Mouse (Mus musculus): Measurements from ENCODE around the gene Surf1. TPM values are rescaled to one million over a fixed set of nuclear protein-coding genes. Genes with fewer than 3 reads are reported as not detected.
"Not testable (repeated sequence)": the region's sequence is repeated elsewhere in the genome, so short reads cannot be mapped to it uniquely, and the experiment has no call there.

The Surf1 gene
- total RNA-seq, 2 experiments from 2014 or later, result 91.6 to 94.9 TPM

- DNase-seq (ENCODE audit: extremely low spot score in 1 of 2, low spot score in 1 of 2), result no peak
Observed at GRCm38 (mm10) chr2:26901834-26902400, 14.4 kb downstream of the Surf1 start.

DNA sequence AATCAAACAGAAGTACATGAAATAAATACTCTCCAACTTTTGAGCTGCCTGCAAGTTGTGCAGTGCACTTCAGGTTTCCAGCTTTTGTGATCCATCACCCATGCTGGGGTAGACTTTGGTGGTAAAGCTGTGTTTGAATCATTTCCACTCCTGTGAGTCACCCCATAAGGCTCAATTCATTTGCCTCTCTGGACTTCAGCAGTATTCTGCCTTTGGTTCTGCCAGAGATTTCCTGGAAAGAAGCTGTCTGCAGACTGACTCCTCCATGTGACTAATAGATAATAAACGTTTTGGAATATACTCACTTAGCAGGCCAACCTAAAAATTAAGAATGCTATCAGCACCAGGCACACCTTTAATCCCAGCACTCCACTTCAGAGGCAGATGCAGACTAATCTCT lies 15.6 kb downstream of the Surf1 start:
- DNase-seq (ENCODE audit: extremely low spot score in 1 of 2, low spot score in 1 of 2), result no peak

GRCm38 (mm10) chr2:26895898-26896297 lies 20.4 kb downstream of the Surf1 start:
- DNase-seq (ENCODE audit: extremely low spot score in 1 of 2, low spot score in 1 of 2), result no peak

GRCm38 (mm10) chr2:26886170-26886569 lies 30.2 kb downstream of the Surf1 start:
- DNase-seq (ENCODE audit: extremely low spot score in 1 of 2, low spot score in 1 of 2), result not testable (repeated sequence)

DNA sequence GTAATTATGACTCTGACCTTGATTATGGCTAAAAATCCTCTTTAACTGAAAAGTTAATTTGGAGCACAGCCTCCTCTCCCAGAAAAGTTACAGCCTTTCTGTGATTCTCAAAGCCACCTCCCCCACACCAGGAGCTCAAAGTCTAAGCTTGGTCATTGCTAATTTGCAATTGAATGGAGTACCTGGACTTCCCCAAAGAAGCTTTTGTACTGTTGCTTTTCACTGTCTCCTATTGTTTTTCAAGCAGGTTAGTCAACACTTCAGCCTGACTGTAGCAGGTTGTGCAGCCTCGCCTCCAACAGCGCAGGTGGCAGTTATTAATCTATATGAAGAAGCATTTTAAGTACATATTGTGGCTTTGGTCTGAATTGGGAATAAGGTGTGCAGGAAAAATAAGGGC lies 30.8 kb downstream of the Surf1 start:
- DNase-seq (ENCODE audit: extremely low spot score in 1 of 2, low spot score in 1 of 2), result not testable (repeated sequence)

DNA sequence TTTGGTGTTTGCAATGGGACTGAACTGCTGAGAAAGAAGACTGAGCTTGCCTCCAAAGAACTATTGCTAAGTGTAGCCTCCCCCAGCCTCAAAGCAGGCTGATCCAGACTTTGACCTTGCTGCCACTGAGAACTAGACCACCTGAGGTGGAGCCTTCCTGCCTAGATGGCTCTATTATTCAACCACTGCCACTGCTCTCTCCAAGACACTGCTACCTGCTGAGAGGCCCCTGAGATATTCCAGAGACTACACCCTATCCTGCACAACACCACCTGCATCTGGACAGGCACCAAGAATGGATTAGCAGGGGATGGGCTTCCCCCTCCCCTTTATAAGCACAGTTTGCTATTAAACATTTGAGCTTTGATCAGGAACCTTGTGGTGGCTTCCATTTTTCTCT lies 37.8 kb downstream of the Surf1 start:
- DNase-seq (ENCODE audit: extremely low spot score in 1 of 2, low spot score in 1 of 2), result no peak

DNA sequence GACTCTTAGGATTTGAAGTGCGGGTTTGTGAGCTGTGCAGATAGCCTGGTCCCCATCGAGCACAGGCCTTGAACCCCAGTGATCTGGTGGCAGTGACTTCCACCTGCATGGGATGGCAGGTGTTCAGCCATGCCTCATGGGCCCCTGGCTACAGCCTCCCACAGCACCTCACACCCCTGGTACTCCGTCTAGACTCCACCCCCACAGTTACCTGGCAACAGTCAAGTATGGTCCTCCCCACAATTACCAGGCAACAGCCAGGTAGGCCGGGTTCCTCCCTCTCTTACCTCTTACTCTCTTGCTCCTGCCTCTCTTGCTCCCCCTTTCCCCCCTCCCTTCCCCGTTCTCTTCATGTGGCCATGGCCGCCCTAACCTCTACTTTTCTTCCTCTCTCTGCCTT lies 45.7 kb downstream of the Surf1 start:
- no peak for DNase-seq (ENCODE audit: extremely low spot score in 1 of 2, low spot score in 1 of 2)

DNA sequence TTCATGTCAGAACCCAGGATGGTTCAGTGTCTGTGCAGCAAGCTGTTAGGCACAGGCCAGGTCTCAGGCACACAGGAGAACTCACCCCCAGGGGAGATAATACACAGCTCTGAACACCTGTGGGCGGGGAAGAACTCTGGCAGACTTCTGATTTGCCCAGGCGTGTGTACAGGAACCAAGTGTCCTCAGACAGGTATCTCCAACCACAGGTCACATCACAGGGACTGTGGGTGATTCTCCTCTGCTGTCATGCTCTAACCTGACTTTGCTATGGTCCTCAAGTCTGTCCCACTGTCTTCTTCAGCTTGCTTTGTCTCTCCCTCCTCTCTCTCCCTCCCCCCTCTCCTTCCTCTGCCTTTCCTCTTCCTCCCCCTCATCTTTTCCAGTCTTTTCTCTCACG lies 51.5 kb downstream of the Surf1 start, which contains the start of gene Abo:
Gene Abo, minus strand, starts transcription at position 101 of the 400 bp plus-strand sequence.
- DNase-seq (ENCODE audit: extremely low spot score in 1 of 2, low spot score in 1 of 2), result no peak

Other genes with a start within 250 kb of the Surf1 start
- not detected for gene Lcn4, start 245.2 kb downstream of the Surf1 start, total RNA-seq (2021)
- gene Abo, start 51.6 kb downstream of the Surf1 start, total RNA-seq (2021), result not detected
- gene Surf6, start 13.7 kb downstream of the Surf1 start, total RNA-seq (2021), result 10 to 100 TPM; 25.1 to 26.4 TPM
- 10 to 100 TPM; 41.1 to 48.8 TPM for gene Med22, start 5.9 kb downstream of the Surf1 start, total RNA-seq (2021)
- 100 to 1,000 TPM; 260 to 281 TPM for gene Rpl7a, start 5.8 kb downstream of the Surf1 start, total RNA-seq (2021)
- gene Surf2, start 163 bp downstream of the Surf1 start, total RNA-seq (2021), result 10 to 100 TPM; 31.1 to 37.2 TPM
- gene Surf4, start 17.4 kb upstream of the Surf1 start, total RNA-seq (2021), result 10 to 100 TPM; 52.6 to 60.2 TPM
- under 1 TPM; 0.27 to 0.75 TPM for gene Stkld1, start 17.5 kb upstream of the Surf1 start, total RNA-seq (2021)
- 10 to 100 TPM; 58.4 to 60.4 TPM for gene Rexo4, start 47.9 kb upstream of the Surf1 start, total RNA-seq (2021)
- 1 to 10 TPM in 1 of 2 experiments, under 1 TPM in 1; 0.92 to 1.7 TPM for gene Adamts13, start 56.9 kb upstream of the Surf1 start, total RNA-seq (2021)
- 10 to 100 TPM; 39.5 to 44.1 TPM for gene Cacfd1, start 93.4 kb upstream of the Surf1 start, total RNA-seq (2021)
- gene Slc2a6, start 111.5 kb upstream of the Surf1 start, total RNA-seq (2021), result 10 to 100 TPM; 40.1 to 40.4 TPM
- under 1 TPM; 0.61 to 0.71 TPM for gene Mymk, start 155.6 kb upstream of the Surf1 start, total RNA-seq (2021)
- gene Adamtsl2, start 162.8 kb upstream of the Surf1 start, total RNA-seq (2021), result 10 to 100 TPM; 10.9 to 12.7 TPM
- 100 to 1,000 TPM; 119 to 162 TPM for gene Fam163b, start 226.0 kb upstream of the Surf1 start, total RNA-seq (2021)
- under 1 TPM; 0.54 TPM for gene Dbh, start 248.7 kb upstream of the Surf1 start, total RNA-seq (2021)

All from layer of hippocampus, postnatal 25 days (tissue).